Mouse (Mus musculus) embryo, embryonic 10.5 days (tissue): ENCODE data around the gene Tfdp2.
A peak's percentile ranks its signal among the peaks of the same experiment; 100 is the strongest.

Experiments
- DNase-seq: peaks from one replicate; pipeline ENCODE4 v3.0.0-alpha.2; 2015; ENCODE audit warnings: low spot score

Tfdp2 gene

GRCm38 (mm10) chr9:96228285-96228684 lies 32.2 kb downstream of the Tfdp2 start:
- DNase-seq, result no peak

- no peak for DNase-seq
Measured at GRCm38 (mm10) chr9:96230271-96230670, 34.2 kb downstream of the Tfdp2 start.

- DNase-seq, result peak; percentile 54
Measured at GRCm38 (mm10) chr9:96235477-96235876, 39.4 kb downstream of the Tfdp2 start.

- no peak for DNase-seq
Measured at GRCm38 (mm10) chr9:96237391-96237790, 41.3 kb downstream of the Tfdp2 start.

GRCm38 (mm10) chr9:96238286-96238685 lies 42.2 kb downstream of the Tfdp2 start:
- peak; percentile 83 for DNase-seq

- no peak for DNase-seq
Measured at GRCm38 (mm10) chr9:96241134-96242097, 45.3 kb downstream of the Tfdp2 start.

- DNase-seq, result no peak
Measured at GRCm38 (mm10) chr9:96243915-96244314, 47.8 kb downstream of the Tfdp2 start.

- DNase-seq, result no peak
Measured at GRCm38 (mm10) chr9:96254812-96255211, 58.7 kb downstream of the Tfdp2 start.

- DNase-seq, result peak; percentile 86
Measured at GRCm38 (mm10) chr9:96258478-96258877, 62.4 kb downstream of the Tfdp2 start.

- peak; percentile 87 for DNase-seq
Measured at GRCm38 (mm10) chr9:96259017-96259512, 63.0 kb downstream of the Tfdp2 start.

- DNase-seq, result peak; percentile 82
Measured at GRCm38 (mm10) chr9:96259753-96260520, 63.9 kb downstream of the Tfdp2 start.

GRCm38 (mm10) chr9:96261101-96261500 lies 65.0 kb downstream of the Tfdp2 start:
- DNase-seq, result no peak

GRCm38 (mm10) chr9:96261980-96262379 lies 65.9 kb downstream of the Tfdp2 start:
- no peak for DNase-seq

GRCm38 (mm10) chr9:96266793-96267558 lies 70.9 kb downstream of the Tfdp2 start:
- no peak for DNase-seq

- no peak for DNase-seq
Measured at GRCm38 (mm10) chr9:96267559-96267948, 71.5 kb downstream of the Tfdp2 start.

- no peak for DNase-seq
Measured at GRCm38 (mm10) chr9:96269726-96270125, 73.7 kb downstream of the Tfdp2 start.

GRCm38 (mm10) chr9:96275543-96275942 lies 79.5 kb downstream of the Tfdp2 start:
- DNase-seq, result no peak

GRCm38 (mm10) chr9:96281497-96281896 lies 85.4 kb downstream of the Tfdp2 start:
- peak; percentile 17 for DNase-seq

GRCm38 (mm10) chr9:96282082-96282481 lies 86.0 kb downstream of the Tfdp2 start:
- DNase-seq, result no peak

GRCm38 (mm10) chr9:96284916-96285315 lies 88.8 kb downstream of the Tfdp2 start:
- DNase-seq, result peak; percentile 50

- DNase-seq, result no peak
Measured at GRCm38 (mm10) chr9:96292144-96292543, 96.1 kb downstream of the Tfdp2 start.
